Mouse (Mus musculus) monocyte, adult 5-6 weeks (primary cell): ENCODE results near the gene Prkcg. TPM values are rescaled to one million over a fixed set of nuclear protein-coding genes. Genes with fewer than 3 reads are reported as not detected.
A peak's percentile ranks its signal among the peaks of the same experiment; 100 is the strongest.

Experiments used
- ATAC-seq: fragments of 153-309, 156-312 bp; replicated peaks from 2 replicates; pipeline ENCODE4 v1.8.0; 2017; ENCODE audit warnings: mild to moderate bottlenecking; ENCODE audit not compliant: low TSS enrichment, insufficient number of reproducible peaks, severe bottlenecking, poor library complexity, low FRiP score
- total RNA-seq: library from RNA; stranded (forward); fragments of 200-1000, 200-491, 200-594 nt; gene quantifications from 3 replicates; pipeline ENCODE4 v1.2.3, GENCODE M21; 2017

The Prkcg gene
- total RNA-seq, 1 experiment from 2014 or later: 7.0 TPM

DNA sequence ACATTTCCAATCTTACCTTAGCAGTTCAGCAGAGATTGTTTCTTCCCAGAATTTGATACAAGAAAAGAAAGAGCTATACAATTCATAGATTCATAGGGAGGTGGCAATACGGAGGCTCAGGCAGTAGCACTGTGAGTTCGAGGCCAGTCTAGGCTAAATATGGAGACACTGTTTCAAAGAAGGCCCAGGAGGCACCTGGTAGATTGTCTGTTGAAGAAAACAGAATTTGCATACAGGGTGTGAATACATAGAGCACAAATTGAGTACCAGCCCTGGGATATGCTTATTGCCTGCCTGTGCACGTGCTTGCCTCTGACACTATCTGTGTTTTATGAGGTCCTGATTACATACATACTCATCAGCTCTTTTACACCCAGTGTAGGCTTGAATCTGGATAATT is 17.4 kb downstream of the Prkcg start:
- no peak for ATAC-seq

DNA sequence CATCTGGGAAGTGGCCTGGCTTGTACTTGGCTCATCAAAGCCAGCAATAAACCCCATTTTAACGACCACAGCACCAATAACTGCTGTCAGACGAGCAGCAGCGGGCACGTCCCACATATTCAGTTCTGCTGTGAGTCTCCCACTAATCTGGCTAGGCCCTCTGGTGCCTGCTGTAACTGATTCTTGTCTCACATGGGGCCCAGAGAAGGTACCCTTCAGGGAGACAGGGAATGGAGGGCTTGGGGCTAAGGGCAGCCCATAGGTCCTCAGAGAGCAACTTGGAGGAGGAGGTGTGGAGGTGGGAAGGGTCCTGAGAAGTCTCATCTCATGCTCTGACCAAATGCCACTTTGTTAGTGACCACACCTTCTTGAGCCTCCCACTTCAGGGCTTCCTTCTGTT is 19.7 kb downstream of the Prkcg start:
- ATAC-seq: no peak

DNA sequence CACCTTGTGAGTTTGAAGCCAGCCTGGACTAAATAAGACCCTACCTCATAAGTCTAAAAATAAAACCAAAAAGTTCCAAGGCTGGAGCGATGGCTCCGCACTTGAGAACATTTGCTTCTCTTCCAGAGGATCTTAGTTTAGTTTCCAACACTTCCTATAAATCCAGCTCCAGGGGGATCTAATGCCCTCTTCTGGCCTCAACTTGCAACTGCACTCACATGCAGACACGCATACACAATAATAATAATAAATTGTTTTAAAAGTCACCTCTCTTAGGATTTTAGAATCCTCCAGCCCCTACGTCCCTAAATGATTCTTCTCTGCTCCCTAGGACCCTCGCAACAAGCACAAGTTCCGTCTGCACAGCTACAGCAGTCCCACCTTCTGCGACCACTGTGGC is 21.3 kb downstream of the Prkcg start:
- ATAC-seq: no peak

DNA sequence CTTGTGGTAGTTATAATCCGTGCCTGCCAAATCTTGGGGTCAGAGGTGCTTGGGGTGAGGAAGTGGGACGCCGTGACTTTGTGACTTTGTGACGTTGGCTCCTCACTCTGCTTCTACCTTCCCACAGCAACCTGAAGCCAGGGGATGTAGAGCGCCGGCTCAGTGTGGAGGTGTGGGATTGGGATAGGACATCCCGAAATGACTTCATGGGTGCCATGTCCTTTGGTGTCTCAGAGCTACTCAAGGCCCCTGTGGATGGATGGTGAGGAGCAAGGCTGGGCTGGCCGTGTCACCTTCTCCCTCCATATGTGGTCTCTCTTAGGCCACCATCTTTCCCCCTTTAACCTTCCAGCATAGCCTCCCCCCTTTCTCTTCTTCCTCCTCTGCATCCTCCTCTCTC is 24.6 kb downstream of the Prkcg start:
- ATAC-seq: no peak

DNA sequence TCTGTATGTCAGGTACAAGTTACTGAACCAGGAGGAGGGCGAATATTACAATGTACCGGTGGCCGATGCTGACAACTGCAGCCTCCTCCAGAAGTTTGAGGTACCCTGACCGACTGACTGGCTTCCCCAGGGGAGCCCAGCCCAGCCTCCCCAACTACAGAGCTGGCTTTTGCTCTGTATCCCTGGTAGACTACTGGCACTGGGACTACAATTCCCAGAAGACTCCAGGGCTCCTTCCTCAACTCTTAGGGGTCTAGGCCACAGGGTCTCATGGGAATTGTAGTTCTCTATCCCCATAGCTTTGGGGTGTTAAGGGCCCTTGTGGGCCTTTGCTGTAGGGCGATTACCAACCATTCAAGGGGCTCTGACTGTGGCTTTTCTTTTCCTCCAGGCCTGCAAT is 25.1 kb downstream of the Prkcg start:
- no peak for ATAC-seq

DNA sequence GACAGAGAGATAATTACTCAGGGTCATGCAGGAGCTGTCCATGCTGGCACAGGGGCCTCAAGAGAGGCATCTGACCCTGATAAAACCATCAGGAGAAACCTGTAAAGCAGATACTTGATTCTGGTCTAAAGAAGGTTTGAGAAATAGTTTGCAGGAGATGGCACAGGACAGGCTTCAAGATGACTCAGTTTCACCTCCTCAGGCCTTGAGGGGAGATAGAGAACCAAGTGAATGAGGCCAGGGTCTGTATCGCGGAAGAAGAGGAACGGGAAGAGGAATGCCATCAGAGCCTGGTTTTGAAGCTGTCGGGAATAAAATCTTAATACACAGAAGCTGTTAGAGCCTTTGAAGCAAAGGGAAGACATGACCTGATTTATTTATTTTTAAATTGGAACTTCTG is 28.7 kb downstream of the Prkcg start:
- no peak for ATAC-seq

DNA sequence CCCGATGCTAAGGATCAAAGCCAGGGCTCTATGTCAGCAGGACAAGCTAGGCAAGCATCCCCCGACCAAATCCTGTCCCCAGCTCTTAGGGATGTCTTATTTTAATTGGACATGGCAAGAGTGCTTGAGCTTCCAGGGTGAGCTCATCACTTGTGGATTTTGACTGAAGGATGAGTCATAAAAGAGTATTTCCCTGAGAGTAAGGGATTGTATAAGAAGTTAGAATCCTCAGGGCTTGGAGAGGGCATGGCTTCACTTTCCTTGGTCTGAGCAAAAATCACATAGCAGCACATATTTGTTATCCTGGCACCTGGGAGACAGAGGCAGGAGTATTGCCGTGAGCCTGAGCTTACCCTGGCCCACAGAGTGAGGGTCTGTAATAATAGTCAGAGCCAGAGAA is 31.9 kb downstream of the Prkcg start:
- ATAC-seq: no peak

DNA sequence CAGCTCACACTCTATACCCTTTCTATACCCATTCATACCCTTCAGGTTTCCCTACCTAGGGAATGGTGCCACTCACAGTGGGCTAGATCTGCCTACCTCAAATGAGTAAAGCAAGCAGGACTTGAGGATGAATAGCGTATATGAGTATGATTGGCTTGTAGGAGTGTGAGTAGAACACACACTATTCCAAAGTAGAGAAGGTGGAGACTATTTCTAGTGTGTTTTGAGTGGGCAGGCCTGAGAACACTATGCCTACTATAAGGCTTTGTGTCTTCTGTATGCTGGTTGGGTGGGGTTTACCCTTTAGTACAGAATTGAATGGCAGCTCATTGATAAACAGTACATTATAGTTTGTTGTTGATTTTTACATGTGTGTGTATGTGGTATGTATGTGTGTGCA is 34.8 kb downstream of the Prkcg start:
- ATAC-seq: no peak

DNA sequence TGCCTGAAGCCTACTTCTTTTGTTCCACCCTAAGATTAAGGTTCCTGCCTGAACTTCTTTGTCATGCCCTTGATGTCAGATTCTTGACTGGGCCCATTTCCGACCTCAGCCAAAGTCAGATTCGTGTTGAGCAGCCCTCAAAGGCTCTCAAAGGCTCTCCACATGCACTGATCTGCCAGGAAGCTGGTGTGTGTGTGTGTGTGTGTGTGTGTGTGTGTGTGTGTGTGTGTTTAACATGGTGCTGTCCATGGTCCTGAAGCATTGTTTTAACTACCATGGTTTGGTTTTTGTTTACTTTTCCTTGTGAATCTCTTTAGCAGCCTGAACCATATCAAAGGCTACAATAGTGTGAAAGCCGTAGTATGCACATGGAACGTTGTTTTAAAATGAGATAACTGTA is 39.0 kb downstream of the Prkcg start:
- ATAC-seq: no peak

DNA sequence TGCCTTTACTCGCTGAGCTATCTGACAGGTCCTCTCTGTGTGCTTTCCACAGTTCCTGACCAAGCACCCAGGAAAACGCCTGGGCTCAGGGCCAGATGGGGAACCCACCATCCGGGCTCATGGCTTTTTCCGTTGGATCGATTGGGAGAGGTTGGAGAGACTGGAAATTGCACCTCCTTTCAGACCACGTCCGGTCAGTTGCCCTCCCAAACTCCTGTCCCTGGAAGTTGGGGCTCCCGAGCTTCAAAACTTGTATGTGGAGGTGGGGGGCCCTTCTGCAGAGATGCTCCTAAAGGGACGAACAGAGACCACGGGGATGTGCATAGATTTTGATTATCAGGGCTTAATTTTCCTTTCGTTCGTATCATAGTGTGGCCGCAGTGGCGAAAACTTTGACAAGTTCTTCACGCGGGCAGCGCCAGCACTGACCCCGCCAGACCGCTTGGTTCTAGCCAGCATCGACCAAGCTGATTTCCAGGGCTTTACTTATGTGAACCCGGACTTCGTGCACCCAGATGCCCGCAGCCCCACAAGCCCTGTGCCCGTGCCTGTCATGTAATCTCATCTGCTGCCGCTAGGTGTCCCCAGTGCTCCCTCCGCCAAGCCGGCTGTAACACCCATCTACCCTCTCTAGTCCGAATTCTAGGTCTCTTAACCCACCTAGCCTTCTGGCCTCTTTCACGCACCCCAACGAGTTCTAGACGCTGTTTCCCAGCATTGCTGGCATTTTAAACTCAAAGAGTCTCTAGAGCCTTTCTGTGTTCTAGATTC is 41.0 kb downstream of the Prkcg start:
- peak; percentile 87 for ATAC-seq

DNA sequence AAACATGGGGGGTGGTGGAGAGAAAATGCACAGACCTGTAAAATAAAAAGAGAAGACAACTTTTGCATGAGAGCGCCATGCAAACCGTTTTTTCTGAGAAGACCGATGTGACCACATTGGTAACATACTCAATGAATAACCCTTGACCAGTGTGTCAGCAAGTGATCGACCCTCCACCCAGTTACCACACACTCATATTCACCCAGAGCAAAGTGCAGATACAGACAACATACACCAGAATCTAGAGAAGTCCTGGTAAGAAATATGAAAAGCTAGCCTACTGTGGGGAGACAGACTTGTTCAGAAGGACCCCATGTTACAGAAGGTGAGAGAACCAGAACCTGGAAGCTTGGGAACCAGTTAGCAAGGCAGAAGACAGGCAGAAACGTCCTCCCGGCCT is 42.2 kb downstream of the Prkcg start:
- no peak for ATAC-seq

DNA sequence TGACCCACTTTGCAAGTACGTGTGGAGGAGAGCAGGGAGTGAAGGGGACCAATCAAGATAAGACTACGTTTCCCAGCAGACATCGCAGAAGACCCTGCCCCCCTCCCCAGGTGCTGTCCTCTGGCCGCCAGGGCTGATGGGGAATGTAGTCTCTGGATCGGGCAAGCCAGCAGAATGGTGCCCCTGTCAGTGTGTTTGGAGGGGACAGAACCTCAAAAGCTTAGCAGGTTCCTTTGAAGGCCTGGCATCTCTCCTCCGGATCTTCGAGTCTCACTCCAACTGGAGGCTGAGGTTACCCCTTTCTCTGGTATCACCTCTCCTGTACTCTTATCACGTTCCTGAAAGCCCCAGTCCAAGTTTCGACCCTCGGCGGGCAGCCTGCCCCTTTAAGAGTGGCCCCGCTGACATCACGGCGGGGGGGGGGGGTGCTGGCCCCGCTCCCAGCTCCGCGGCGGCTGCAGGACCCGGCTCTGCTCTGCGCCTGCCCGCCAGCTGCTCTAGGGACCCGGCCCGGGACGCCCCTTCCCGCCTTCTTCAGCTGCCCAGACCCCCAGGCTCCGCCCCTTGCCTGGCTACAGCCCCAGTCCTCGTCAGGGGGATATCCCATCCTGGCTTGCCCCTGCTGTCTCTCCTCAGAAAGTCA is 42.7 kb downstream of the Prkcg start:
- no peak for ATAC-seq

DNA sequence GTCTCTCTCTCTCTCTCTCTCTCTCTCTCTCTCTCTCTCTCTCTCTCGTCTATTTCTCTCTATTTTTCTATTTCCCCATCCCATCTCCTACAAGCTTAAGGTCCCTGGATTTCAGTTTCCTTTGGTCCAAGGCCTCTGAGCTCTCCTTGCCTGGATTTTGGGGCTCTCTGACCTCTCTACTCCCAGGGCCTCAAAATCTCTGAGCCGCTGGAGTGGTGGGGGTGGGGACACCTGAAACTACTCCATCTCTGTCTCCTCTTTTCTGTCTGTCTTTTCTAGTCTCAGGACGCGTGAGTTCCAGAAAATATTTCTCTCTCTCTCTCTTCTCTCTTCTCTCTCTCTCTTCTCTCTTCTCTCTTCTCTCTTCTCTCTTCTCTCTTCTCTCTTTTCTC is 43.2 kb downstream of the Prkcg start:
- no peak for ATAC-seq

DNA sequence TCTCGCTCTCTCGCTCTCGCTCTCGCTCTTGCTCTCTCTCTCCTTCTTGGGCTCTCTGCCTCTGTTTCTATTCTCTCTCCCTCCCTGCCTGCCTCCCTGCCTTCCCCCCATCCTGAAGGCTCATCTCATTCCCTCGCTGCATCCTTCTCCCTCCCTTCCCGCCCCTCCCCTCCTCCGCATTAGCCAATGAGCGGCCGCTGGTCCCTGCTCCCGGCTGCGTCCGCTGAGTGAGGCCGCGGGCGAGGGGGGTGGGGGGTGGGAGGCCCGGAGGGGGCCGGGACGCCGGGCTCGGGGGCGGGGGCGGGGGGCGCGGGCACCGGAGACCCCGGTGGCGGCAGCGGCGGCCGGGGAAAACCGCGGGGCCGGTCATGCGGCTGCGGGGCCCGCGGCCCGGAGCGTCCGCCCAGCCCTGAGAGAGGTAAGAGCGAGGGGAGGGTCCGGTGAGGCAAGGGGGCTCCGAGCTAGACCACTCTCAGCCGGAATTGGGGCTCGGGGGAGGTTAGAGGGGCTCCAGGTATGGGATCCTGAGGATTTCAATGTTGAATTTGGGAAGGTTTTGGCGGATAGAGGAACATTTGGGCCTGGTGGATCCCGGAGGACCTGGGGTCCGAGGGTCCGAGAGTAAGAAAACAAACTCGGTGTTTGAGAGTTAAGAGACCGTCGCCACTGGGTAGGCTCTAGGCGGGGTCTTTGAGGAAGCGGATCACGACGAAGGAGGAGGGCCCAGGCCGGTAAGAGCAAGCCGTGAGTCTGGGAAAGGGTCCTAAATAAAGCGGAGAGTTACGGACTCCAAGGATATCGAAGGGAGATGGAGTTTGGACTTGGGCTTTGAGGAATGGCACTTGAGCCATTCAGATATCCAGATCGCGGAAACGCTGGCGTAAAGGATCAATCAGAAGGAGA is 43.9 kb downstream of the Prkcg start, which contains the start of gene Cacng7:
Cacng7 (plus strand) TSS at position 337 of the 903 bp plus-strand sequence.
- no peak for ATAC-seq

DNA sequence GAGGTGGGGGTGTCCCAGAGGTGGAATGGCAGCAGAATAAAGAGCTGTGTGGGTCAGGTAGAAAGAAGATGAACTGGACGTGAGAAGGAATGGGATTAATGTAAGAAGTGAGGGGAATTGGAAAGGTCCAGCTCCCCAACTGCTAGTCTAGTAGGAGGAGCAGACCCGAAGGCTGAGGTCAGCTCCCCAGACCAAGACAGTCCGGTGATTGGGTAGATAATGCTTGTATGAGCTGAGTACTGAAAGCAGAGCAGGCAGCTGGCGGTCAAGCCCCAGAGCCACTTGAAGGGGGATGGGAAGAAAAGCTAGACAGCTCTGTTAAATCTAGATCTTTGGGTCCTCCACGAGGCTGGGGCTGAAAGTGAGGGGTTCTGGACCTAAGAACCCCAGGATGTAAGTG is 44.6 kb downstream of the Prkcg start:
- ATAC-seq: no peak

DNA sequence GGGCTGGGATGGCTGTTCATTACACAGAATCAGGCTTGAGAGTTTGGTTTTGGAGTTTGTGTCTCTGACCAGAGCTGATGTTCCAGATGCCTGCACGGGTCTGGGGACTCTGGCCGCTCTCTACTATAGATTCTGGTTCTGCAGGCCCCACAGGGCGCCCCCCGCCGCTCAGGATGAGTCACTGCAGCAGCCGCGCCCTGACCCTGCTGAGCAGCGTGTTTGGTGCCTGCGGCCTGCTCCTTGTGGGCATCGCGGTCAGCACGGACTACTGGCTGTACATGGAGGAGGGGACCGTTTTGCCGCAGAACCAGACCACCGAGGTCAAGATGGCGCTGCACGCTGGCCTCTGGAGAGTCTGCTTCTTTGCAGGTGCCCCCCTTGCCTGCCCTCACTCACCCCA is 47.4 kb downstream of the Prkcg start:
- ATAC-seq: no peak

DNA sequence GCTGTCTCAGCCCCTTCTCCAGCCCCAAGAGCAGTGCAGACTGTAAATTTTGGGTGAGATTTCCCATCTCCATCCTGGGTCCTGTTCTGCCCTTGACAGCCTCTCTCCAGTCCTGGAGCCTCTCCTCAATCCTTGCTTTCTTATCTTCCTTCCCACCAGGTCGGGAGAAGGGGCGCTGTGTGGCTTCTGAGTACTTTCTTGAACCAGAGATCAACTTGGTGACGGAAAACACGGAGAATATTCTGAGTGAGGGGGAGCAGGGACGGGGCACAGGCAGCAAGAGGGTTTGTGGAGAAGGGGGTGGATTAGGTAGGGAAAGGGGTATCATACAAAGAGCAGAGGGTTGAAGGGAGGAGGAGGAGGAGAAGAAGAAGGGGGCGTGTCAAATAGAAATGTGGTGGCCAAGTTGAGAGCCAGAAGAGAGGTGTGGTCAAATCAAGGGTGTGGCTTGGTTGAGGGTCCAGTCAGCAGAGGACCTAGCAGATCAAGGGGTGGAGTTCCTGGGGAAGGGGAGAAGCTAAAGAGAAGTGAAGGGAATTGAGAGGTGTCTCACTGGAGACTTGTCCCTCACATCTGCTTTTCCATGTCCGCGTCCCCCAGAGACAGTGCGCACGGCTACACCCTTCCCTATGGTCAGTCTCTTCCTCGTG is 49.4 kb downstream of the Prkcg start:
- no peak for ATAC-seq

DNA sequence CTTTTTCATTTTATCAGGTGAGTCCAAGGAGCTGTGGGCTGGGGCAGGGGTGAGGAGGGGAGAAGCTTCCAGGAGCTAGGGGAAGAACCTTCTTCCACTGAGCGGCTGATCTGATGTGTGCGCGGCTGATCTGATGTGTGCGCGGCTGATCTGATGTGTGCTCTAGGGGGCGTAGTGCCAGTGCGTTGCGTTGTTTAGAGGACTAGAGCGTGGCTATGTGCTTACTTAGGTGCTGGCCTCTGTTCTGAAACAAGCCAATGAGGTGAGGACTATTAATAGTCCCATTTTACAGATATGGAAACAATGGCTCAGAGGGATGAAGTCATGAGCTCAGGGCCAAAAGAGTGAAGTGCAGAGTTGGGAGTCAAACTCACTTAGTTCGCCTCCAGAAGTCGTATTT is 50.0 kb downstream of the Prkcg start:
- ATAC-seq: no peak

DNA sequence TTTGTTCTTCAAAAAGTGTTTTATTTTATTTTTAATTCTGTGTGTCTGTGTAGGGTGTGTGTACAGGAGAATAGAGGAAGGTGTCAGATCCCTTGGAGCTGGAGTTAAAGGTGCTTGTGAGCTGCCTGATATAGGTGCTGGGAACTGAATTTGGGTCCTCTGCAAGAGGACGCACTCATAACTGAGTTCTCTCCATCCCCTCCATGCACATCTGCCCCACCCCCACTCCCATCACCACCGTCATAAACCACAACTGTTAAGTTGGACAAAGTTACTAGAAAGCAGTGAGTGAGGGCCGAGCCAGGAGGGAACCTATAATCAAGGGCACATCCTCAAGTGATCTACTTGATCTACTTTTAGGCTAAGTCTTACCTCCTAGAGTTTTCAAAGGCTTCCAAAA is 54.9 kb downstream of the Prkcg start:
- no peak for ATAC-seq
